Mouse (Mus musculus): ENCODE data around the gene Gng3.
"Not testable (repeated sequence)": the region's sequence is repeated elsewhere in the genome, so short reads cannot be mapped to it uniquely, and the experiment has no call there.

Gene Gng3

GRCm38 (mm10) chr19:8844371-8845129 lies 5.6 kb upstream of the Gng3 start:
- DNase-seq (ENCODE audit: low spot score in 2 of 2): peak; percentile 71 to 82

- DNase-seq (ENCODE audit: low spot score in 2 of 2): no peak
These were observed 4.0 kb upstream of the Gng3 start for GRCm38 (mm10) chr19:8842961-8843360.

- no peak for DNase-seq (ENCODE audit: low spot score in 2 of 2)
These were observed 2.0 kb upstream of the Gng3 start for GRCm38 (mm10) chr19:8841012-8841411.

- peak; percentile 69 to 80 for DNase-seq (ENCODE audit: low spot score in 2 of 2)
These were observed 1.2 kb upstream of the Gng3 start for GRCm38 (mm10) chr19:8839908-8840791.

- DNase-seq (ENCODE audit: low spot score in 2 of 2): peak in 1 of 2 experiments; percentile 48
These were observed 808 bp downstream of the Gng3 start for GRCm38 (mm10) chr19:8838041-8838730.

- DNase-seq (ENCODE audit: low spot score in 2 of 2): peak; percentile 84 to 91
These were observed 1.7 kb downstream of the Gng3 start, which contains the start of gene Bscl2 for GRCm38 (mm10) chr19:8837251-8837791. Bscl2 (plus strand) TSS chr19:8837467.

- DNase-seq (ENCODE audit: low spot score in 2 of 2): not testable (repeated sequence)
These were observed 2.7 kb downstream of the Gng3 start for GRCm38 (mm10) chr19:8836327-8836726.

GRCm38 (mm10) chr19:8832971-8833370 lies 6.0 kb downstream of the Gng3 start:
- DNase-seq (ENCODE audit: low spot score in 2 of 2): no peak

GRCm38 (mm10) chr19:8831262-8831661 lies 7.7 kb downstream of the Gng3 start:
- no peak for DNase-seq (ENCODE audit: low spot score in 2 of 2)

- no peak for DNase-seq (ENCODE audit: low spot score in 2 of 2)
These were observed 8.3 kb downstream of the Gng3 start for GRCm38 (mm10) chr19:8830664-8831063.

GRCm38 (mm10) chr19:8829660-8830059 lies 9.3 kb downstream of the Gng3 start, which contains the start of gene AC129217.1:
AC129217.1 (plus strand) TSS chr19:8829773.
- no peak for DNase-seq (ENCODE audit: low spot score in 2 of 2)

GRCm38 (mm10) chr19:8822696-8823095 lies 16.3 kb downstream of the Gng3 start:
- no peak for DNase-seq (ENCODE audit: low spot score in 2 of 2)

- DNase-seq (ENCODE audit: low spot score in 2 of 2): no peak
These were observed 17.8 kb downstream of the Gng3 start for GRCm38 (mm10) chr19:8821146-8821545.

GRCm38 (mm10) chr19:8820424-8820956 lies 18.5 kb downstream of the Gng3 start:
- DNase-seq (ENCODE audit: low spot score in 2 of 2): no peak

GRCm38 (mm10) chr19:8819596-8820423 lies 19.2 kb downstream of the Gng3 start, which contains the start of gene Hnrnpul2:
Hnrnpul2 (plus strand) TSS chr19:8820010.
- DNase-seq (ENCODE audit: low spot score in 2 of 2): peak; percentile 99

- DNase-seq (ENCODE audit: low spot score in 2 of 2): peak; percentile 96 to 98
These were observed 20.0 kb downstream of the Gng3 start, which contains the start of gene Ttc9c for GRCm38 (mm10) chr19:8818801-8819595. Ttc9c (minus strand) TSS chr19:8819333.

GRCm38 (mm10) chr19:8818301-8818798 lies 20.6 kb downstream of the Gng3 start:
- no peak for DNase-seq (ENCODE audit: low spot score in 2 of 2)

GRCm38 (mm10) chr19:8817001-8817400 lies 22.0 kb downstream of the Gng3 start:
- DNase-seq (ENCODE audit: low spot score in 2 of 2): no peak

- no peak for DNase-seq (ENCODE audit: low spot score in 2 of 2)
These were observed 23.2 kb downstream of the Gng3 start for GRCm38 (mm10) chr19:8815812-8816211.

Data from frontal cortex, postnatal 36 days (tissue).